Comparison of ENCODE assay signal across 11 mouse cellular contexts in the genomic region with DNA sequence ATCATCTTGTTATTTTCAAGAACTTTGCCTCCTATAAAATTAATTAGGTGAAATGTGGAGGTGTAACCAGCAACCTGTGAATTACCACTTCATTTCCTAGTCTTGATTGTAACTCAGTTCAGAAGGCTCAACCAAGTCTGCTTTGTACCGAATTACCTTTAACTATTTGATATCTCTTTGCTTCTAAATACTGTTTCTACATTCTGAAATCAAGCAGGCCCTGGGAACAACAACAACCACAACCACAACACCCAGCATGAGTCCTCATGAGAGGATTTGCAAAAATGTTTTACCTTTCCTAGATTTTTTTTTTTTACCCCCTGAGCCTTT. TPM values are rescaled to one million over a fixed set of nuclear protein-coding genes. Genes with fewer than 3 reads are reported as not detected.
DNase-seq lines count a peak whose midpoint lies in the region; ATAC-seq lines count a peak whose summit lies in the region.
"Had no signal": no experiment of that assay in that cellular context is flagged by ENCODE, and none has a peak within 500 bp of the region (broad histone marks: within the 10 kb centered on the region; RNA-seq: fewer than 3 reads in every experiment).

No protein-coding gene starts in this region.

- H3K9me3 ChIP-seq in megakaryocyte, embryonic 14.5 days, result no peaks in the 10 kb centered on the region
- no peaks in the 10 kb centered on the region for H3K9me3 ChIP-seq in forebrain, embryonic 13.5 days (replicated peaks)
- H3K9me3 ChIP-seq in limb, embryonic 12.5 days, result no peaks in the 10 kb centered on the region
- no peaks in the 10 kb centered on the region for H3K9me3 ChIP-seq in stomach, embryonic 14.5 days (ENCODE audit: control insufficient read depth, low read depth, low read length)

- H3K27ac ChIP-seq in forebrain, embryonic 13.5 days, result peak overlapping the region; percentile 100
- peak overlapping the region; percentile 41; the same call in 1 of the 2 replicates for H3K27ac ChIP-seq in limb, embryonic 12.5 days
- no peak overlapping the region for H3K27ac ChIP-seq in stomach, embryonic 14.5 days (ENCODE audit: low read length)

- peaks cover 68% of the 10 kb centered on the region for H3K4me1 ChIP-seq in megakaryocyte, embryonic 14.5 days
- peaks cover 52% of the 10 kb centered on the region for H3K4me1 ChIP-seq in forebrain, embryonic 13.5 days
- H3K4me1 ChIP-seq in limb, embryonic 12.5 days (replicated peaks), result peaks cover 40% of the 10 kb centered on the region
- peaks cover 28% of the 10 kb centered on the region for H3K4me1 ChIP-seq in stomach, embryonic 14.5 days (ENCODE audit: control insufficient read depth, insufficient read depth, low read length)

- H3K9ac ChIP-seq in forebrain, embryonic 13.5 days, result peak overlapping the region; percentile 96
- H3K9ac ChIP-seq in limb, embryonic 12.5 days (replicated peaks), result peak overlapping the region; percentile 50
- H3K9ac ChIP-seq in stomach, embryonic 14.5 days (replicated peaks; ENCODE audit: low read depth, low read length), result no peak overlapping the region

- ATAC-seq in megakaryocyte, adult 5-6 weeks (ENCODE audit: poor library complexity, severe bottlenecking), result no peak
- no peak for ATAC-seq in forebrain, embryonic 13.5 days
- no peak for ATAC-seq in limb, embryonic 12.5 days (ENCODE audit: insufficient number of reproducible peaks, insufficient read depth, low FRiP score, low TSS enrichment, low read depth)
- ATAC-seq in stomach, embryonic 14.5 days (ENCODE audit: insufficient number of reproducible peaks, insufficient read depth, low FRiP score, low read depth), result no peak

- peaks cover 27% of the 10 kb centered on the region for H3K36me3 ChIP-seq in megakaryocyte, embryonic 14.5 days (replicated peaks; ENCODE audit: low read length)
- H3K36me3 ChIP-seq in forebrain, embryonic 13.5 days (ENCODE audit: poor library complexity, severe bottlenecking), result peaks cover 29% of the 10 kb centered on the region
- peaks cover 30% of the 10 kb centered on the region for H3K36me3 ChIP-seq in limb, embryonic 12.5 days
- H3K36me3 ChIP-seq in stomach, embryonic 14.5 days (ENCODE audit: control insufficient read depth, insufficient read depth, low read length), result peaks cover 10% of the 10 kb centered on the region

- H3K4me3 ChIP-seq in megakaryocyte, embryonic 14.5 days (replicated peaks), result peak overlapping the region; percentile 85
- peak overlapping the region; percentile 65 for H3K4me3 ChIP-seq in forebrain, embryonic 13.5 days
- H3K4me3 ChIP-seq in limb, embryonic 12.5 days (replicated peaks), result peak overlapping the region; percentile 28
- H3K4me3 ChIP-seq in stomach, embryonic 14.5 days (ENCODE audit: low read depth, low read length), result no peak overlapping the region
- H3K4me3 ChIP-seq: myocyte had no signal

- DNase-seq in gastrocnemius, postnatal 36 days, result no peak
- DNase-seq in thymus, postnatal 4 days, result no peak
- no peak for DNase-seq in right cerebral cortex, adult 18-20 months
- DNase-seq: adrenal gland, postnatal 36 days; kidney, adult 11 months had no signal

- WGBS in forebrain, embryonic 13.5 days, result 25% methylated on average over 1 of the region's 1 CpGs
- WGBS in limb, embryonic 12.5 days, result 10% methylated on average over 1 of the region's 1 CpGs
- WGBS in stomach, embryonic 14.5 days, result 40% methylated on average over 1 of the region's 1 CpGs

- peaks cover 7% of the 10 kb centered on the region for H3K27me3 ChIP-seq in megakaryocyte, embryonic 14.5 days (replicated peaks)
- H3K27me3 ChIP-seq in forebrain, embryonic 13.5 days, result no peaks in the 10 kb centered on the region
- no peaks in the 10 kb centered on the region for H3K27me3 ChIP-seq in limb, embryonic 12.5 days
- no peaks in the 10 kb centered on the region for H3K27me3 ChIP-seq in stomach, embryonic 14.5 days (ENCODE audit: control insufficient read depth, insufficient read depth, low read length)

- intact Hi-C loops in gastrocnemius, postnatal 36 days (cut with DNase I), result loop anchor here (10.0 kb wide), 1 partner anchor 1222 kb away; no protein-coding TSS in a partner anchor

- peak overlapping the region; percentile 95 for H3K4me2 ChIP-seq in forebrain, embryonic 13.5 days
- H3K4me2 ChIP-seq in limb, embryonic 12.5 days, result peak overlapping the region; percentile 94
- peak overlapping the region; percentile 22 for H3K4me2 ChIP-seq in stomach, embryonic 14.5 days (replicated peaks; ENCODE audit: low read depth, low read length)

RNA-seq across cellular contexts. Expression of gene Bcl11a, which starts 5.2 kb away (rescaled TPM):
- 1.1 and 6.5 TPM in 2 replicates for polyA plus RNA-seq in megakaryocyte, embryonic 14.5 days (2012; ENCODE audit: insufficient read depth, low replicate concordance)
- total RNA-seq in megakaryocyte, adult 5-6 weeks (2015), result 31.4 and 33.7 TPM in 2 replicates
- 16.2 and 34.6 TPM in 2 replicates for total RNA-seq in megakaryocyte, adult 5-6 weeks (2017)
- 159 and 161 TPM in 2 replicates for polyA plus RNA-seq in forebrain, embryonic 13.5 days (2015; fragmentation: Nextera tagmentation; extraction: Ambion mirVana)
- polyA plus RNA-seq in limb, embryonic 12.5 days (2016; fragmentation: Nextera tagmentation; extraction: Ambion mirVana), result 103 and 109 TPM in 2 replicates
- 40.0 and 40.8 TPM in 2 replicates for polyA plus RNA-seq in stomach, embryonic 14.5 days (2014; fragmentation: Nextera tagmentation; extraction: Ambion mirVana)
- total RNA-seq in gastrocnemius, postnatal 36 days (2021), result under 1 TPM; 0.05 to 0.07 TPM
- polyA plus RNA-seq: myocyte had no signal

RNA-seq across cellular contexts. Expression of gene A830031A19Rik, which starts 8.2 kb away (rescaled TPM):
- not detected in 2 replicates for polyA plus RNA-seq in megakaryocyte, embryonic 14.5 days (2012; ENCODE audit: insufficient read depth, low replicate concordance)
- total RNA-seq in megakaryocyte, adult 5-6 weeks (2015), result not detected in 2 replicates
- total RNA-seq in megakaryocyte, adult 5-6 weeks (2017), result not detected in 2 replicates
- not detected in 2 replicates for polyA plus RNA-seq in forebrain, embryonic 13.5 days (2015; fragmentation: Nextera tagmentation; extraction: Ambion mirVana)
- polyA plus RNA-seq in limb, embryonic 12.5 days (2016; fragmentation: Nextera tagmentation; extraction: Ambion mirVana), result not detected in 2 replicates
- not detected in 2 replicates for polyA plus RNA-seq in stomach, embryonic 14.5 days (2014; fragmentation: Nextera tagmentation; extraction: Ambion mirVana)
- total RNA-seq in gastrocnemius, postnatal 36 days (2021), result not detected
- total RNA-seq: adrenal gland, postnatal 36 days had no signal
- polyA plus RNA-seq: myocyte had no signal

Comparison
In these comparisons a context has a peak if more than half of its experiments do, and no peak if none do; other contexts are left out.
1. H3K4me2 ChIP-seq: peak in every context shown above with its lines; median percentile 95 in forebrain, embryonic 13.5 days; 94 in limb, embryonic 12.5 days; 22 in stomach, embryonic 14.5 days.